Comparison of ENCODE assay signal across 8 mouse cellular contexts in the genomic region with DNA sequence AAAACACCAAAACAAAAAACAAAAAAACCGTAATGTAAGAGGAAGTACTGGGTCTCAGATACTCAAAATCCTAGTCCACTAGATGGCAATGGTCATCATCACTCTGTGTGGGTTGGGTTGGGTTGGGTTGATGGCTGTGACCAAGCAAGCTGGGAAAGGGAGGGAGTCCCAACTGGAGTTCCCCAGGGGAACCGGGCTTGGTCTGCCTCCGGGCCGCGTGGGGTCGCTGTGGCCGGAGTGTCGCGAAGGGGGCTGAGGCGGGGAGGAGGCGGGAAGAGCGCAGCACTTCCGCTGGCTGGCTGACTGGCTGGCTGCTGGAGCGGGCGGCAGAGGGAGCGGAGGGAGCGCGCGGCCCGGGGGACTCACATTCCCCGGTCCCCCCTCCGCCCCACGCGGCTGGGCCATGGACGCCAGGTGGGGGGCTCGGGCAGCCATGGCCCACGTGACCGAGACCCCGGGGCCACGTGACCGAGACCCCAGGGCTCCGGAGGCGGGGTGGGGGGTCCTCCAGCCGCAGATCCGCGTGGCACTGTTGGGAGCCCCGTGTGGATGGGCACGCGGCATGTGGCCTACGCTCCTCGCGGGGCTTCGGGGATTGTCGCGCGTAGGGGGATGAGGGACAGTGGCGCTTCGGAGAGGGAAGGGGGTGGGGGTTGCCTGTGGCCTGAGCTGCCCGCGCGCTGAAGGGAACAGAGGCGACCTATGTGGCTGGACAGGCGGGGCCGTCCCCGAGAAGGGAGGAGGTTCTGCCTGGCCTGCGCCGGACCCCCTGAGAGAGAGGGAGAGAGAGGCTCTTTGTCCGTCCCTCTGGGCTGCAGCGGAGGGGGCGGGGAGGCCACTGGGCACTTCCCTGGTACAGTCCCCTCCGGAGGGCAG. TPM values are rescaled to one million over a fixed set of nuclear protein-coding genes. Genes with fewer than 3 reads are reported as not detected.
A peak's percentile ranks its signal among the peaks of the same experiment; 100 is the strongest.
DNase-seq lines count a peak whose midpoint lies in the region; ATAC-seq and TF ChIP-seq lines count a peak whose summit lies in the region.

Slc35b2 (plus strand) TSS at position 220 of the 876 bp plus-strand sequence.

- peak; percentile 80 for TF ChIP-seq CTCF in embryonic fibroblast, embryonic 13.5 days (IDR thresholded peaks at IDR 0.05; ENCODE audit: borderline replicate concordance, insufficient read depth, low read length)

- H3K4me1 ChIP-seq in embryonic fibroblast, embryonic 13.5 days (ENCODE audit: control insufficient read depth, insufficient read depth, low read length) = no peaks in the 10 kb centered on the region
- no peaks in the 10 kb centered on the region; the same call in 1 of the 2 replicates for H3K4me1 ChIP-seq in kidney, embryonic 14.5 days (ENCODE audit: control insufficient read depth, insufficient read depth, low read length)

- DNase-seq in 3T3-L1 (ENCODE audit: low read depth, low spot score) = peak; percentile 96
- DNase-seq in adrenal gland, postnatal 36 days = peak; percentile 97 to 98
- peak; percentile 93 to 95 for DNase-seq in heart, adult 9 months (ENCODE audit: low spot score in 2 of 2)
- DNase-seq in liver = peak; percentile 88
- peak; percentile 88 to 91 for DNase-seq in monocyte, adult 2 months (ENCODE audit: low read depth in 1 of 2, low spot score in 2 of 2)
- peak; percentile 75 to 84 for DNase-seq in spleen, postnatal 14 days (ENCODE audit: low spot score in 2 of 2)

- WGBS in kidney, embryonic 14.5 days = under 1% methylated on average over 47 of the region's 61 CpGs

- H3K27ac ChIP-seq in embryonic fibroblast, embryonic 13.5 days (ENCODE audit: insufficient read depth, low read length) = no peak within 1 kb of the TSS
- peak within 1 kb of the TSS; percentile 90 for H3K27ac ChIP-seq in kidney, embryonic 14.5 days (ENCODE audit: low read depth, low read length)

- H3K27me3 ChIP-seq in kidney, embryonic 14.5 days (ENCODE audit: control insufficient read depth, insufficient read depth, low read length) = no peaks in the 10 kb centered on the region

- peak within 1 kb of the TSS; percentile 85 for H3K4me3 ChIP-seq in embryonic fibroblast, embryonic 13.5 days (ENCODE audit: insufficient read depth, low read length)
- H3K4me3 ChIP-seq in kidney, embryonic 14.5 days (ENCODE audit: low read length) = peak within 1 kb of the TSS; percentile 89

- H3K9me3 ChIP-seq in kidney, embryonic 14.5 days (ENCODE audit: control insufficient read depth, low read length) = no peaks in the 10 kb centered on the region

- ATAC-seq in kidney, embryonic 14.5 days (ENCODE audit: low FRiP score, low TSS enrichment) = peak; percentile 79

- peak within 1 kb of the TSS; percentile 85 for H3K4me2 ChIP-seq in kidney, embryonic 14.5 days (replicated peaks; ENCODE audit: low read depth, low read length)

- H3K9ac ChIP-seq in kidney, embryonic 14.5 days (ENCODE audit: low read depth, low read length) = peak within 1 kb of the TSS; percentile 89

- peaks cover 39% of the 10 kb centered on the region for H3K36me3 ChIP-seq in kidney, embryonic 14.5 days (ENCODE audit: control insufficient read depth, insufficient read depth, low read length)

- peak; percentile 83 for TF ChIP-seq POLR2A in embryonic fibroblast, embryonic 13.5 days (IDR thresholded peaks at IDR 0.05; ENCODE audit: low read depth, low read length)

RNA-seq across cellular contexts. Expression of gene Slc35b2, which starts in this region (rescaled TPM):
- total RNA-seq in adrenal gland, postnatal 36 days (2021) = 10 to 100 TPM; 43.4 to 75.9 TPM
- 61.1 and 65.3 TPM in 2 replicates for polyA plus RNA-seq in embryonic fibroblast, embryonic 13.5 days (2011; ENCODE audit: insufficient read length, low read depth, missing spikeins)
- 122 and 140 TPM in 2 replicates for polyA plus RNA-seq in kidney, embryonic 14.5 days (2014; fragmentation: Nextera tagmentation; extraction: Ambion mirVana)
